Mouse (Mus musculus) lung, embryonic 14.5 days (tissue): ENCODE results near the gene Mylip. TPM values are rescaled to one million over a fixed set of nuclear protein-coding genes. Genes with fewer than 3 reads are reported as not detected.
A peak's percentile ranks its signal among the peaks of the same experiment; 100 is the strongest.

Source experiments
- ATAC-seq: fragments of 200-750 bp; cut with Nextera tagmentation; 2 replicates; pipeline ENCODE4 v1.8.0; 2017; ENCODE audit warnings: mild to moderate bottlenecking, moderate TSS enrichment, moderate library complexity; ENCODE audit not compliant: insufficient read depth
- DNase-seq: peaks from one replicate; pipeline ENCODE4 v3.0.0-alpha.2; 2015
- H3K27ac ChIP-seq: fragments of 300-500 bp; sonication (generic); 2 replicates; pipeline ENCODE4 v1.5.1; 2014; ENCODE audit warnings: low read depth, mild to moderate bottlenecking, moderate library complexity
- H3K27me3 ChIP-seq: fragments of 300-500 bp; sonication (generic); 2 replicates; pipeline ENCODE4 v1.6.1; 2014; ENCODE audit warnings: low read length, control low read depth; ENCODE audit not compliant: insufficient read depth
- H3K36me3 ChIP-seq: fragments of 300-500 bp; sonication (generic); 2 replicates; pipeline ENCODE4 v1.6.1; 2014; ENCODE audit warnings: control low read depth; ENCODE audit not compliant: insufficient read depth
- H3K4me1 ChIP-seq: fragments of 300-500 bp; sonication (generic); 2 replicates; pipeline ENCODE4 v1.6.1; 2014; ENCODE audit warnings: antibody characterized with exemption, control low read depth; ENCODE audit not compliant: insufficient read depth
- H3K4me2 ChIP-seq: fragments of 300-500 bp; sonication (generic); 2 replicates; pipeline ENCODE4 v1.6.1; 2014; ENCODE audit warnings: mild to moderate bottlenecking
- H3K4me3 ChIP-seq: fragments of 300-500 bp; sonication (generic); 2 replicates; pipeline ENCODE4 v1.5.1; 2014; ENCODE audit warnings: low read depth, low read length
- H3K9ac ChIP-seq: fragments of 300-500 bp; sonication (generic); 2 replicates; pipeline ENCODE4 v1.6.1; 2014
- H3K9me3 ChIP-seq: fragments of 300-500 bp; sonication (generic); 2 replicates; pipeline ENCODE4 v1.6.1; 2016; ENCODE audit warnings: low read depth, low read length, control low read depth
- CTCF ChIP-seq: IDR thresholded peaks from 2 replicates; pipeline ENCODE4 v1.5.1; 2016; ENCODE audit warnings: antibody characterized with exemption, low read depth
- WGBS: fragments of 180-500 bp; shearing (Covaris S2); extraction: QIAGEN DNeasy Blood & Tissue Kit; methylation state at CpG from one replicate; pipeline ENCODE4 v1.1.7; 2014; 5-methylcytosine and 5-hydroxymethylcytosine counted together
- polyA plus RNA-seq: library from polyadenylated mRNA; unstranded; fragments of >200 nt; fragmentation: Nextera tagmentation; extraction: Ambion mirVana; gene quantifications from 2 replicates; pipeline ENCODE4 v1.2.1, GENCODE M21; 2014

The Mylip gene
- polyA plus RNA-seq, 1 experiment from 2014 or later = 3.8 TPM

GRCm38 (mm10) chr13:45455108-45455861 lies 65.7 kb downstream of the Mylip start:
- H3K9ac ChIP-seq = peak overlapping the region; percentile 29; the same call in 1 of the 2 replicates
- 8% methylated on average over 15 of the region's 15 CpGs for WGBS
- no peak for TF ChIP-seq CTCF
- DNase-seq (peak; percentile 81), ATAC-seq (peak; percentile 83)
- no peaks in the 10 kb centered on the region for H3K27me3 ChIP-seq
- no peaks in the 10 kb centered on the region for H3K36me3 ChIP-seq
- peaks cover 19% of the 10 kb centered on the region for H3K4me1 ChIP-seq
- no peak overlapping the region for H3K4me3 ChIP-seq
- peak overlapping the region; percentile 43 for H3K4me2 ChIP-seq
- H3K9me3 ChIP-seq = no peaks in the 10 kb centered on the region
- H3K27ac ChIP-seq = peak overlapping the region; percentile 90

- ATAC-seq (peak; percentile 36; the same call in 1 of the 2 replicates), DNase-seq (no peak)
- Histone ChIP-seq H3K27ac (peak overlapping the region; percentile 90), H3K4me2 (peak overlapping the region; percentile 43), H3K27me3 (no peaks in the 10 kb centered on the region), H3K4me1 (peaks cover 19% of the 10 kb centered on the region), H3K9ac (no peak overlapping the region), H3K9me3 (no peaks in the 10 kb centered on the region), H3K4me3 (no peak overlapping the region), H3K36me3 (no peaks in the 10 kb centered on the region)
- WGBS = 33% methylated on average over 2 of the region's 2 CpGs
- TF ChIP-seq CTCF = no peak
Observed at GRCm38 (mm10) chr13:45455862-45456192, 66.3 kb downstream of the Mylip start.

GRCm38 (mm10) chr13:45457459-45457858 lies 67.9 kb downstream of the Mylip start:
- peaks cover 19% of the 10 kb centered on the region for H3K4me1 ChIP-seq
- H3K4me3 ChIP-seq = no peak overlapping the region
- 42% methylated on average over 7 of the region's 7 CpGs for WGBS
- peak; percentile 51 for DNase-seq
- no peak for ATAC-seq
- no peaks in the 10 kb centered on the region for H3K36me3 ChIP-seq
- no peak overlapping the region for H3K9ac ChIP-seq
- no peaks in the 10 kb centered on the region for H3K27me3 ChIP-seq
- no peaks in the 10 kb centered on the region for H3K9me3 ChIP-seq
- no peak overlapping the region for H3K4me2 ChIP-seq
- no peak for TF ChIP-seq CTCF
- no peak overlapping the region; the same call in 1 of the 2 replicates for H3K27ac ChIP-seq

- H3K9ac ChIP-seq = no peak overlapping the region
- H3K27me3 ChIP-seq = no peaks in the 10 kb centered on the region
- H3K36me3 ChIP-seq = no peaks in the 10 kb centered on the region
- no peak overlapping the region for H3K27ac ChIP-seq
- TF ChIP-seq CTCF = no peak
- H3K9me3 ChIP-seq = no peaks in the 10 kb centered on the region
- H3K4me2 ChIP-seq = no peak overlapping the region
- ATAC-seq (no peak), DNase-seq (no peak)
- WGBS = 82% methylated on average over 3 of the region's 3 CpGs
- H3K4me1 ChIP-seq = peaks cover 11% of the 10 kb centered on the region
- H3K4me3 ChIP-seq = no peak overlapping the region
Observed at GRCm38 (mm10) chr13:45460177-45460576, 70.6 kb downstream of the Mylip start.

- no peak overlapping the region for H3K4me2 ChIP-seq
- H3K36me3 ChIP-seq = no peaks in the 10 kb centered on the region
- no peaks in the 10 kb centered on the region for H3K27me3 ChIP-seq
- WGBS = 70% methylated on average over 14 of the region's 14 CpGs
- no peak for ATAC-seq
- H3K4me1 ChIP-seq = no peaks in the 10 kb centered on the region
- H3K9me3 ChIP-seq = no peaks in the 10 kb centered on the region
- no peak for TF ChIP-seq CTCF
- no peak for DNase-seq
- H3K4me3 ChIP-seq = no peak overlapping the region
- H3K9ac ChIP-seq = no peak overlapping the region
- no peak overlapping the region for H3K27ac ChIP-seq
Observed at GRCm38 (mm10) chr13:45461370-45461958, 71.9 kb downstream of the Mylip start.

Other genes starting within 250 kb of the Mylip start
- gene Gmpr, start 117.7 kb downstream of the Mylip start, polyA plus RNA-seq = 22.9 and 25.3 TPM in 2 replicates